Mouse (Mus musculus) heart, postnatal 0 days (tissue): ENCODE measurements at regions not wholly inside any gene's neighbourhood (a gene's known extent, or its start where the extent isn't known, plus 50 kb on each side); places are given as distances from the start of the nearest gene placed in this dataset.

Experiments
- CTCF ChIP-seq: IDR thresholded peaks from 2 replicates; pipeline ENCODE4 v1.5.1; 2016; ENCODE audit warnings: antibody characterized with exemption, control low read depth, low read depth
- EP300 ChIP-seq: IDR thresholded peaks from 2 replicates; pipeline ENCODE4 v1.6.1; 2016; ENCODE audit warnings: antibody characterized with exemption, low read depth

DNA sequence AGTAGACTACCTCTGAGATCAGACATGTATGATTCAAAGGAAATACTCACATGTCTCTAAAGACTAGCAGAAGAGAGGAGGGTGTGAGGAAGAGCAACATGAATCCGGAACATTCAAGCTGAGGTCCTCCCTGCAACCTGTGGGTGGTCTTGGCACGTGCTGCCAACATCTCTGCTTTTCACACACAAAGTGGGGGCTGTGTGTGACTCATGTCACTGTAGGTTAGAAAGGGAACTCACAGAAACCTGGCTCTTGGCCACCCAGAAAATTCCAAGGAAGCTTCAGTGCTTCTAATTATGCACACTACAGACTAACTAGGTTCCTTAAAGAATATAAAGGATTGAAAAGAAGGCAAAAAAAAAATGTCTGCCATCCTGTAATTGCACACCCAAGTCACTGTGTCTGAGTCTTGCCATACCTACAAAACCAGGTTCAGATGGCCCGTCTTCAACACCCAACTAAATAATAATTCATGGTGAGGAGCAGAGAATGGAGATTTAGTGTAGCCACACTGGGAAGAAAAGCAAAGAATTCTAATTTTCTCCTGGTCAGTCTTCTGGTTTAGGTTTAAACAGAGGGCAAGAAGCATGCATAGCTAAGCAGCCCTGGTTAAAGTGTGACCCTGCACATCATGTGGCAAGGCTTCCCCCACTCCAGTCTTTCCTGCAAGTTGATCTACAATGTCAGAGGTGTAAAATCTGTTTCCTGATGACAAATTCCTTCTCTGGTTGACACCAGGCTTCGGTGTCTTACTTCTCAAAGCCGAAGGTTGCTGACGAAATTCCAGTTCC is 673.8 kb upstream of the Arpp21 start:
- TF ChIP-seq CTCF (no peak), EP300 (no peak)
